In the genomic region with DNA sequence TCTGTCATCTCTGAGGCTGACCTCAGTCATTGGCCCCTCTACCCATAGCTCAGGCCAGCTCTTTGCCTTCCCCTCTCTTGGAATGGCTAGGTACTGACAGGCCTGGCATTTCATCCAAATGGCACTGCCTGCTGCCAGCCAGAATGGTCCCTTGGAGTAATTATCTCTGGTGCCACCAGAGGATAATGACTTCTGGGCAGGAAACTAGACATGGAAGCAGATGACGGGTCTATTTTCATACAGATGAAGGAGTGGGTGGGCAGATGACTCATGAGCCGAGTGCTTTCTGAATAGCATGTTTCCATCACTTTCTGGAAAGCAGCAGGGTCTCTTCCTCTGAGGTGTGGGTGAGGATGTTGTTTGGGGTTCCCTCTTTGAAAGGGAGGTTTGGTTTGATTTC, we compare ENCODE assay signal across 18 mouse cellular contexts. TPM values are rescaled to one million over a fixed set of nuclear protein-coding genes. Genes with fewer than 3 reads are reported as not detected.
DNase-seq lines count a peak whose midpoint lies in the region; ATAC-seq and TF ChIP-seq lines count a peak whose summit lies in the region.
"Had no signal": no experiment of that assay in that cellular context is flagged by ENCODE, and none has a peak within 500 bp of the region (broad histone marks: within the 10 kb centered on the region; RNA-seq: fewer than 3 reads in every experiment).

No protein-coding gene starts in this region.

- no peak for TF ChIP-seq EP300 in lung, postnatal 0 days (IDR thresholded peaks at IDR 0.05)

- no peak for DNase-seq in lung, postnatal 0 days (ENCODE audit: low spot score)
- DNase-seq in lung, adult 18-20 months = no peak
- DNase-seq in brain, adult 2 months (ENCODE audit: low read depth, low spot score) = peak; percentile 77
- peak; percentile 30 to 47 for DNase-seq in layer of hippocampus, postnatal 10 days (ENCODE audit: low spot score in 2 of 2)
- DNase-seq in telencephalon, adult 2 months (ENCODE audit: low read depth, low spot score) = peak; percentile 38
- DNase-seq in thymus, postnatal 36 days = no peak
- DNase-seq: adrenal gland, adult 8-10 months; cerebellum, adult 9-11 months; heart, postnatal 14 days; lung, postnatal 36 days; midbrain, embryonic 14.5 days; thymus, adult 18-20 months had no signal

- peak; percentile 46 for ATAC-seq in lung, postnatal 0 days
- ATAC-seq in heart, embryonic 11.5 days (replicated peaks; ENCODE audit: insufficient number of reproducible peaks, low FRiP score, low TSS enrichment) = no peak
- ATAC-seq: hindbrain, postnatal 0 days had no signal

- no peak overlapping the region for H3K4me2 ChIP-seq in lung, postnatal 0 days (replicated peaks; ENCODE audit: low read depth, low read length)
- no peak overlapping the region for H3K4me2 ChIP-seq in heart, embryonic 11.5 days
- H3K4me2 ChIP-seq: liver, embryonic 15.5 days had no signal

- 40% methylated on average over 2 of the region's 2 CpGs for WGBS in lung, postnatal 0 days
- WGBS in heart, embryonic 11.5 days (ENCODE audit: insufficient replicate concordance) = 55% methylated on average over 2 of the region's 2 CpGs

- H3K27ac ChIP-seq in lung, postnatal 0 days (ENCODE audit: low read length) = no peak overlapping the region
- no peak overlapping the region for H3K27ac ChIP-seq in heart, embryonic 11.5 days (ENCODE audit: low read depth, low read length)
- H3K27ac ChIP-seq: hindbrain, postnatal 0 days; liver, embryonic 15.5 days had no signal

- no peaks in the 10 kb centered on the region for H3K27me3 ChIP-seq in lung, postnatal 0 days (replicated peaks; ENCODE audit: insufficient read depth, low read length)
- no peaks in the 10 kb centered on the region for H3K27me3 ChIP-seq in heart, embryonic 11.5 days (ENCODE audit: control insufficient read depth, insufficient read depth, low read length)
- H3K27me3 ChIP-seq: liver, embryonic 15.5 days had no signal

- no peaks in the 10 kb centered on the region for H3K4me1 ChIP-seq in lung, postnatal 0 days (ENCODE audit: insufficient read depth, low read depth, low read length)
- H3K4me1 ChIP-seq in heart, embryonic 11.5 days (ENCODE audit: control insufficient read depth, insufficient read depth, low read length) = peaks cover 4% of the 10 kb centered on the region; the same call in 1 of the 2 replicates
- H3K4me1 ChIP-seq: liver, embryonic 15.5 days had no signal

- H3K9ac ChIP-seq in lung, postnatal 0 days (replicated peaks; ENCODE audit: low read depth) = no peak overlapping the region
- H3K9ac ChIP-seq in heart, embryonic 11.5 days (ENCODE audit: low read depth, low read length) = no peak overlapping the region
- H3K9ac ChIP-seq: liver, embryonic 15.5 days had no signal

- H3K4me3 ChIP-seq in lung, postnatal 0 days (ENCODE audit: low read depth, low read length) = no peak overlapping the region
- no peak overlapping the region for H3K4me3 ChIP-seq in heart, embryonic 11.5 days (ENCODE audit: low read depth, low read length)
- H3K4me3 ChIP-seq: erythroblast, embryonic 14.5 days; liver, embryonic 15.5 days had no signal

- H3K36me3 ChIP-seq in lung, postnatal 0 days (ENCODE audit: insufficient read depth, low read length) = no peaks in the 10 kb centered on the region
- H3K36me3 ChIP-seq in heart, embryonic 11.5 days (ENCODE audit: control insufficient read depth, insufficient read depth, low read length) = no peaks in the 10 kb centered on the region
- H3K36me3 ChIP-seq: liver, embryonic 15.5 days had no signal

- no peaks in the 10 kb centered on the region for H3K9me3 ChIP-seq in lung, postnatal 0 days (ENCODE audit: low read length)
- no peaks in the 10 kb centered on the region for H3K9me3 ChIP-seq in heart, embryonic 11.5 days (replicated peaks; ENCODE audit: control insufficient read depth, low read length)
- H3K9me3 ChIP-seq: liver, embryonic 15.5 days had no signal

- no peak for TF ChIP-seq CTCF in lung, postnatal 0 days (IDR thresholded peaks at IDR 0.05)

RNA-seq across cellular contexts. Expression of a gene that starts 23.2 kb away (rescaled TPM):
- polyA plus RNA-seq in lung, postnatal 0 days (2015; fragmentation: Nextera tagmentation; extraction: Ambion mirVana) = 6.4 and 6.6 TPM in 2 replicates
- not detected for total RNA-seq in layer of hippocampus, postnatal 10 days (2021)
- polyA plus RNA-seq in heart, embryonic 11.5 days (2014; fragmentation: Nextera tagmentation; extraction: Ambion mirVana) = 0.11 and 0.45 TPM in 2 replicates
- total RNA-seq: heart, adult 8-10 months; heart, postnatal 14 days; hindbrain, postnatal 0 days; left cerebral cortex, postnatal 10 days had no signal
- polyA plus RNA-seq: erythroblast, embryonic 14.5 days; midbrain, embryonic 14.5 days had no signal

Comparison
In these comparisons a context has a peak if more than half of its experiments do, and no peak if none do; other contexts are left out.
1. DNase-seq: peak in brain, adult 2 months (single experiment), layer of hippocampus, postnatal 10 days (2 of 2) and telencephalon, adult 2 months (single experiment); none in lung, postnatal 0 days (single experiment), lung, adult 18-20 months (0 of 2) and thymus, postnatal 36 days (0 of 2).